Mouse (Mus musculus): ENCODE data around the gene Umad1. TPM values are rescaled to one million over a fixed set of nuclear protein-coding genes. Genes with fewer than 3 reads are reported as not detected.
A peak's percentile ranks its signal among the peaks of the same experiment; 100 is the strongest.

The Umad1 gene
- polyA plus RNA-seq, 1 experiment from 2014 or later, result 8.9 TPM

- ChIA-PET CTCF (interaction anchor here (1.3 to 3.0 kb wide), 4 partner anchors 10 to 459 kb away, joined by 3 to 15 read pairs (median 6); no protein-coding TSS in a partner anchor), POLR2A (interaction anchor here (1.1 kb wide), 1 partner anchor 15 kb away, joined by 3 read pairs; no protein-coding TSS in a partner anchor)
- ATAC-seq, result no peak
- DNase-seq (ENCODE audit: low read depth, low spot score), result no peak
- in situ Hi-C loops (cut with MboI; ENCODE audit: low pct_unique_long_range_greater_than_20kb), result loop anchor here (5.0 to 10.0 kb wide), 2 partner anchors 461 to 558 kb away; no protein-coding TSS in a partner anchor
- no peaks in the 10 kb centered on the region for H3K27me3 ChIP-seq
- TF ChIP-seq CTCF (IDR thresholded peaks at IDR 0.05), result no peak
Observed at GRCm38 (mm10) chr6:8276431-8276830, 17.3 kb downstream of the Umad1 start.

- peak; percentile 40 for TF ChIP-seq CTCF (IDR thresholded peaks at IDR 0.05)
- H3K27me3 ChIP-seq, result no peaks in the 10 kb centered on the region
- ChIA-PET POLR2A (no interaction called here), CTCF (interaction anchor here (0.6 to 1.5 kb wide), 3 partner anchors 9 to 233 kb away, joined by 3 read pairs; no protein-coding TSS in a partner anchor)
- in situ Hi-C loops (cut with MboI; ENCODE audit: low pct_unique_long_range_greater_than_20kb), result loop anchor here (5.0 to 10.0 kb wide), 2 partner anchors 459 to 556 kb away; no protein-coding TSS in a partner anchor
- no peak for ATAC-seq
- DNase-seq (ENCODE audit: low read depth, low spot score), result no peak
Observed at GRCm38 (mm10) chr6:8278426-8279002, 19.4 kb downstream of the Umad1 start.

- POLR2A ChIA-PET, result no interaction called here
- no peak for TF ChIP-seq CTCF (IDR thresholded peaks at IDR 0.05)
- no peak for ATAC-seq
- H3K27me3 ChIP-seq, result no peaks in the 10 kb centered on the region
- CTCF ChIA-PET, result interaction anchor here (1.7 kb wide), 1 partner anchor 8 kb away, joined by 4 read pairs; no protein-coding TSS in a partner anchor
- in situ Hi-C loops (cut with MboI; ENCODE audit: low pct_unique_long_range_greater_than_20kb), result no loop called here
- no peak for DNase-seq (ENCODE audit: low read depth, low spot score)
Observed at GRCm38 (mm10) chr6:8283255-8283654, 24.2 kb downstream of the Umad1 start.

- TF ChIP-seq CTCF (IDR thresholded peaks at IDR 0.05), result no peak
- in situ Hi-C loops (cut with MboI; ENCODE audit: low pct_unique_long_range_greater_than_20kb), result no loop called here
- ChIA-PET POLR2A (no interaction called here), CTCF (interaction anchor here (3.1 kb wide), 1 partner anchor 10 kb away, joined by 15 read pairs; no protein-coding TSS in a partner anchor)
- H3K27me3 ChIP-seq, result no peaks in the 10 kb centered on the region
- DNase-seq (ENCODE audit: low read depth, low spot score) (no peak), ATAC-seq (no peak)
Observed at GRCm38 (mm10) chr6:8285401-8285960, 26.4 kb downstream of the Umad1 start.

- no peak for DNase-seq (ENCODE audit: low read depth, low spot score)
- TF ChIP-seq CTCF (IDR thresholded peaks at IDR 0.05), result no peak
- in situ Hi-C loops (cut with MboI; ENCODE audit: low pct_unique_long_range_greater_than_20kb), result no loop called here
- ChIA-PET CTCF (interaction anchor here (0.6 to 3.1 kb wide), 2 partner anchors 10 to 533 kb away, joined by 3 to 15 read pairs; no protein-coding TSS in a partner anchor), POLR2A (no interaction called here)
- H3K27me3 ChIP-seq, result no peaks in the 10 kb centered on the region
- ATAC-seq, result no peak
Observed at GRCm38 (mm10) chr6:8286146-8286545, 27.1 kb downstream of the Umad1 start.

- TF ChIP-seq CTCF (IDR thresholded peaks at IDR 0.05), result no peak
- in situ Hi-C loops (cut with MboI; ENCODE audit: low pct_unique_long_range_greater_than_20kb), result no loop called here
- ATAC-seq (no peak), DNase-seq (ENCODE audit: low read depth, low spot score) (no peak)
- CTCF ChIA-PET, result interaction anchor here (0.9 to 1.4 kb wide), 2 partner anchors 12 to 24 kb away, joined by 3 read pairs; no protein-coding TSS in a partner anchor
- POLR2A ChIA-PET, result no interaction called here
- no peaks in the 10 kb centered on the region for H3K27me3 ChIP-seq
Observed at GRCm38 (mm10) chr6:8288755-8289580, 29.9 kb downstream of the Umad1 start.

GRCm38 (mm10) chr6:8294048-8294784 is 35.1 kb downstream of the Umad1 start:
- TF ChIP-seq CTCF (IDR thresholded peaks at IDR 0.05), result no peak
- ChIA-PET POLR2A (interaction anchor here (0.6 kb wide), 1 partner anchor 293 kb away, joined by 3 read pairs; no protein-coding TSS in a partner anchor), CTCF (interaction anchor here (1.0 kb wide), 2 partner anchors 11 to 15 kb away, joined by 3 to 4 read pairs; no protein-coding TSS in a partner anchor)
- in situ Hi-C loops (cut with MboI; ENCODE audit: low pct_unique_long_range_greater_than_20kb), result no loop called here
- H3K27me3 ChIP-seq, result no peaks in the 10 kb centered on the region
- ATAC-seq (peak; percentile 51), DNase-seq (ENCODE audit: low read depth, low spot score) (no peak)

- CTCF ChIA-PET, result interaction anchor here (1.2 kb wide), 1 partner anchor 12 kb away, joined by 3 read pairs; no protein-coding TSS in a partner anchor
- no peaks in the 10 kb centered on the region for H3K27me3 ChIP-seq
- in situ Hi-C loops (cut with MboI; ENCODE audit: low pct_unique_long_range_greater_than_20kb), result no loop called here
- POLR2A ChIA-PET, result no interaction called here
- DNase-seq (ENCODE audit: low read depth, low spot score), result no peak
- no peak for ATAC-seq
- no peak for TF ChIP-seq CTCF (IDR thresholded peaks at IDR 0.05)
Observed at GRCm38 (mm10) chr6:8299066-8299863, 40.2 kb downstream of the Umad1 start.
